Mouse (Mus musculus) splenic B cell, adult 2 months (primary cell): ENCODE data around the gene Porcn.

Experiments used
- DNase-seq: peaks from one replicate; pipeline ENCODE4 v3.0.0-alpha.2; 2011; ENCODE audit warnings: low read depth, low spot score
- H3K27me3 ChIP-seq: 2 replicates; pipeline ENCODE4 v1.6.1; 2012; ENCODE audit warnings: mild to moderate bottlenecking, low read length, moderate library complexity, mixed read lengths; ENCODE audit not compliant: control insufficient read depth, poor library complexity, insufficient read depth, severe bottlenecking
- H3K36me3 ChIP-seq: 2 replicates; pipeline ENCODE4 v1.6.1; 2012; ENCODE audit warnings: mild to moderate bottlenecking, low read length, moderate library complexity, mixed read lengths; ENCODE audit not compliant: control insufficient read depth, poor library complexity, insufficient read depth, severe bottlenecking

Porcn gene

DNA sequence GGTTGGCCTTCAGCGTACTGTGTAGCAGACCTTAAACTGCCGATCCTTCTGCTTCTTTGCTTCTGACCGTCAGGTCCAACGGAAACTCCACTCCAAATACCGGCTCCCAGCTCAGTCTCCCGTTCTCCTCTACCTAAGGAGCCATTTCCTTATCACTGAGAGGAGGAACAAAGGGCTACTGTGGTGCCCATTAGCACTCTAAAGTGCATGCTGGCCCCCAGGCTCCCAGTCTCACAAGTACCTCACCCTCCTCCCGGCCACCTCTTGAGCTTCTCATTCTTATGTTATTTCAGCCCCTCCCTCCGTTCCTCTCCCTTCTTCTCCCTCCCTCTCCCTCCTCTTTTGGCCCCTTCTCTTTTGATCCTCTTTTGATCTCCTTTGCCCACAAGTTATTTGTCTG lies 13.3 kb upstream of the Porcn start:
- DNase-seq, result no peak
- no peaks in the 10 kb centered on the region for H3K27me3 ChIP-seq
- no peaks in the 10 kb centered on the region for H3K36me3 ChIP-seq

DNA sequence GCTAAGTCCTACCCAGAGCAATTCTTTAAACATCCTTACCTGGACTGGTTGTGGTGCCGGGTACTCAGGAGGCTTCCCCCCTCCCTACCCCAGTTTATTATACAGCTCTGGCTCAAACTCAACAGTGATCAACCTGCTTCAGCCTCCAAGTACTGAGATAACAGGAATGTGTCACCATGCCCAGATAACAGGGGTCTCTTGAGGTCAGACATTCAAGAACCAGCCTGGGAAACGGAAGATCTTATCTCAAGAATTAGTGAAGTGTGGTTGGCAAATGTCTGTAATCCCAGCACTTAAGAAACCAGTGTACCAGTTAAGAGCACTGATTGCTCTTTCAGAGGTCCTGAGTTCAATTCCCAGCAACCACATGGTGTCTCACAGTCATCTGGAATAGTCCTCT lies 11.8 kb upstream of the Porcn start:
- Histone ChIP-seq H3K36me3 (no peaks in the 10 kb centered on the region), H3K27me3 (no peaks in the 10 kb centered on the region)
- no peak for DNase-seq

DNA sequence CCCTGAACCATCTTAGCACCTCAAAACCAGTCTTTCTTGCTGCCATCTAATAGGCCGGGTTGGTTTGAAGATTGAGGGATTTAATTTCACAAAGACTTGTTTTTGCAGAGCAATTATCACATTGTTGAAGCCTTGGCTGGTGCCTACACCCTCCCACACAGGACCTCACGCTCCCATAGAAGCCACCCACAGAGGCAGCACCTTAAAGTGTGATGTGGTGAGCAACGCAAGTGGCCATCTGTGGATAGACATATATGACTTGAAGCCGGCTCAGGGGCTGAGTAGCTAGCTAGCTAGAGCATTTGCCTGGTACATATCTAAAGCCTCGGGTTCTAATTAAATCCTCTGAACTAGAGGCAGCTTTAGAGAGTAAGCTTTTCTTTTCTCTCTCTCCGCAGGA lies 11.1 kb upstream of the Porcn start:
- Histone ChIP-seq H3K27me3 (no peaks in the 10 kb centered on the region), H3K36me3 (no peaks in the 10 kb centered on the region)
- DNase-seq, result no peak

DNA sequence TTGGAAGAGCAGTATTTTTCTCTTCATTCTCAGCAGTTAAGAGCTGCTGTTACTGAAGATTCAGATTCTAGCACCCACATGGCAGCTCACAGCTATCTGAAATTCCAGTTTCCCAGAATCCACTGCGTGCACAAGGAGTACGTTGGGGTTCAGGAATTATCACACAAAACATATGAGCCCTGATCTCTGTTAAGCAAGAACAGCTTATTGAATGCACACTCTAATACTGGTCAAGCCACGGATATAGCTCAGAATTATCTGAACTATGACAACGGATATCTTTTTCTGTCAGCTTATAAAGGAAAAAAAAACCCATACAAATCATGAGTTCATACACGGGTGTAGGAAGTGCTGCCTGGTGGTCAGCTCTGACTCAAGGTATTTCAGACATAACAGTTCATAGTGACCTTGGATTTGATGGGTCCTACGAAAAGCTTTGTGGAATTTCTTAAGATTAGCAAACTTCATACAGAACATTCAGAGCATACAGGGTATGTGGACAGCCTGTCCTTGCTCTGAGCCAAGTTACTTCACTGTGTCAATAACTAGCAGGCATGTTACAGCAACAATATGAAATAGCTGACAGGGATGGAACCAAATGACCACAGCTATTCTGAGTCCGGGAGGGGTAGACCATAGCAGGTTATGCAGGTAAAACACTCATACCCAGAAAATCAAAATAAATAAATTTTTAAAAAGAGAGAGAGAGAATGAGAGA lies 5.3 kb upstream of the Porcn start:
- Histone ChIP-seq H3K36me3 (no peaks in the 10 kb centered on the region), H3K27me3 (no peaks in the 10 kb centered on the region)
- no peak for DNase-seq

DNA sequence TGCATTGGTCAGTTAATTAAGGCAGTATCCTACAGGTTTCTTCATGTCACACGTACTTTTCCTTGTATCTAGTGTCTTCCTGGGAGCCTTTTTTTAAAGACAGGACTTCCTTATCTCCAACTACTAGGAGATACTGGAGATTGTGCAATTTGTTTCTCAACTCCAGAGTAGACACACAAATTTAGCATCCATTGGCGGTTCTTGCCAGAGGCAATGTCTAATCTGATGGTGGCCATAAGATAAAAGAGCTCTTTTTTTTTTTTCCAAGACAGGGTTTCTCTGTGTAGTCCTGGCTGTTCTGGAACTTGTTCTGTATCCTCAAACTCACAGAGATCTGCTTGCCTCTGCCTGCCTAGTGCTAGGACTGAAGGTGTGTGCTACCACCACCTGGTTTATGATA lies 3.4 kb upstream of the Porcn start:
- no peaks in the 10 kb centered on the region for H3K27me3 ChIP-seq

DNA sequence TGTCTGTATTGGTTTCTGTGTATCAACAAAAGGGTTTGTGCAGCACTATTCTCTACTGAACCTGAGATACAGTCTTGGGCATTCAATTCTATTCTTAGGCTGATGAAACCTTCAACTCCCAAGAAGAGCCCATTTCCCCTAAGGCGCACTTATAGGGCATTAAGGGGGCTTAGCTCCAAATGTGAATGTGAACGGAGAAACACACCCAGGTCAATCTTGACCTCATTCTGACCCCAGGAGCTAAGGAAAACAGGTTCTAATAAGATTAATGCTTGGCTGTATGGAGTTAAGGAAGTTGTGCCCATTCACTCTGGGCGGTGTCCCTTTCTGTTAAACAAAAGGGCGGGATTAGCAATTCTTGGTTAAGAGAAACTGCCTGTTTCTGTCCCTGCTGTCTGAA lies 899 bp upstream of the Porcn start:
- H3K36me3 ChIP-seq, result no peaks in the 10 kb centered on the region
- H3K27me3 ChIP-seq, result no peaks in the 10 kb centered on the region
- no peak for DNase-seq

More for the DNA sequence above, 3.4 kb upstream of the Porcn start:
- no peak for DNase-seq
- no peaks in the 10 kb centered on the region for H3K36me3 ChIP-seq

DNA sequence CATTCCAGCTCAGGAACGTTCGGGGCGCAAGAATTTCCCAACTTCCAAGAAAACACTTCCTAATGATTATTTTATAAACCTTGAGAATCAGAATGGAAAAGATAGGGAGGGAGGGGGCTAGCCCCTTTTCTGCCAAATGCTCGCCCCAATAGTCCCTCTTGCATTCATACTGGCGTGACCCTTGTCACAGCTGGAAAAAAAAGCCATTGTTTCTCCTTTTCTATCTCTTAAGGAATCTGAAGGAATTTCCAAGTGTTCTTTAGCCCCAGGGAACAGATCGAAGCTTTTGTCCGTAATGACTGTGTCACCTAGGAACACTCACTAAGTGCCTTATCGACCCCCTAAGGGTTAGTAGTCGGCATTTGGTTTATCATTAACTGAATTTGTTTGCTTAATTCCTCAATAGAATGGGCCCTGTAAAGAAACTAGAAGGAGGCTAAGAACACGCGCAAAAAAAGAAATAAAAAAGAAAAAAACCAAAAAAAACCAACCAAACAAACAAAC lies 421 bp upstream of the Porcn start:
- Histone ChIP-seq H3K36me3 (no peaks in the 10 kb centered on the region), H3K27me3 (no peaks in the 10 kb centered on the region)
- DNase-seq, result no peak

DNA sequence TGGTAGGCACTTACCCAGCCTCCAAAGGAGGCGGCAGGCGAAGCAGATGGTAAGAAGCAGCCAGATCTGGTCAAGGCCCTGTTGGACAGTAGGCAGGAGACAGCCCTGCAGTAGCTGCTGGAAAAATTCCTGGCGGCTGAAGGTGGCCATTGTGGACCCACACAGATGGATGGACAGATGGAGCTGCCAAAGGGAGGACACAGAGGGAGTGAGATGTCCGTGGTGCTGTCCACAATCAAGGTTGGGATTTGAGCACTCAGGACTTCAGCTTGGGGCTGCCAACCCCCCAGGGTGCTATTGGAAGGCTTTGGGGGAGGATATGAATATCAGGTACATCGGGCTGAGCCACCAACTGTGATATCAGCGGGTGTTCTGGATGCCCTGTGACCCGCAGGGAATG lies 774 bp downstream of the Porcn start:
- H3K27me3 ChIP-seq, result no peaks in the 10 kb centered on the region
- no peaks in the 10 kb centered on the region for H3K36me3 ChIP-seq
- no peak for DNase-seq

DNA sequence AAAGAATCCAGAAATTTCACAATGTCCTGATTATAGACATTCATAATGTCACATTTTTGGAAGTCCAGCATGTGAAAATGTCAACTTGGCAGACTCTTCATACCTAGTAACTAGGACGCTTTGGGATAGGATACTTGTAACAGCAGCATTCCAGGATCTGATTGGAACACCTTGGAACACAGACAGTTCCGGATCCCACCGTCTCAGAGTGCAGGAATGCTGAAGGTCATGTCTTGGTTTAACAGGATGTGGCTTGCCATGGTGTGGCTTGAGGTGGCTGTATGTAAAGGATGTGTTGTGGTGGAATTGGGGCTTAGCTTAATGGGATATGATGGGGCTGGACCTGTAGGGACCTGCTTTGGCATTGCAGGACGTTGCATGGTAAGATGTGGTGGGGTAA lies 1.2 kb downstream of the Porcn start:
- Histone ChIP-seq H3K27me3 (no peaks in the 10 kb centered on the region), H3K36me3 (no peaks in the 10 kb centered on the region)
- no peak for DNase-seq

DNA sequence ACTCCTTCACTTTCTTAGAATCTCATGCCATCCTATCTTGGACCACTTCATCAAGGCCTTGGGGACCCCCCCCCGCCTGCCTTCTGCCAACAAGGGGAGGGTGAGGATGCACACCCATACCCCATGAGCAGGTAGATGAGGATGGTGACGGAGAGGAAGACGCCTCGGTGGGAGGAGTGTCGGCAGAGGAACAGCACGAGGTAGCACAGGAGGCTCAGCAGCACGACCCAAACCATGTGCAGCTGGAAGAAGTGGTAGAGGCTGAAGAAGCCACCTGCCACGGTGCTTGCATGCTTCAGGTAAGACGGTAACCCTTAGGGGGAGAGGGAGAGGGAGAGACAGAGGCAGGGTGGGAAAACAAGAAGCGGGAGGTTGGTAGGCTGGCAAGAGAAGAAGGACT lies 2.2 kb downstream of the Porcn start:
- Histone ChIP-seq H3K27me3 (no peaks in the 10 kb centered on the region), H3K36me3 (no peaks in the 10 kb centered on the region)
- no peak for DNase-seq

DNA sequence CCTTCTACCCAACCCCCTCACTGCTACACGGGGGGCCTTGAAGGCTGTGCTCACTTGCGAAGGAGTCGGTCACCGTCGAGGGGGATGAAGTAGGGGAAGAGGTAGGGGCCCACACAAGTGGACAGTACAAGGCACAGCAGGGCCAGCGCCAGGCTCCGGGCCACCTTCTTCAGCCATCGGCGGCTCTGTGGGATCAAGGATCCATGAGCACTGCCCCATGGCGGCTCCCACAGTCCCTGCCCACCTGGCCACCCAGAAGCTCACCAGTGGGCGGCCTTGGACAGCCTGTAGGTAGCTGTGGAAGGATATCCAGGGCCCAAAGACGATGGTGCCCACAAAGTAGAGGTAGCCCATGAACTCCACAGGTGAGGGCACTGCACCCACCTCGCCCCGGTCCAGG lies 3.2 kb downstream of the Porcn start:
- no peak for DNase-seq
- Histone ChIP-seq H3K27me3 (no peaks in the 10 kb centered on the region), H3K36me3 (no peaks in the 10 kb centered on the region)

DNA sequence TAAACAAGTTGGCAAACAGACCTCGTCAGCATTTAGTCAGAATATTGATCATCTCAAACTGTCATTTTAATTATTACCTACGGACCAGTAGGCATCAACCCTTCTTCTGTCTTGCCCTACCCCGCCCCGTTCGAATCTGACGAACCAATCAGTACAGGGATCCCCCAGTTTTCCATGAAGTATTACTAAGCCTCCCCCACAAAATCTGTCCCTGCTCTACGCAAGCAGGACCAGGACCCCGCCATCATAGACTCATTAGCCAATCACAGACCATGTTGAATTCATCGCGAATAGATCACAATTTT lies 13.0 kb downstream of the Porcn start, which contains the start of gene Ebp:
Gene Ebp (minus strand): TSS at position 94 of the 305 bp plus-strand sequence.
- DNase-seq, result peak; percentile 54
- no peaks in the 10 kb centered on the region for H3K27me3 ChIP-seq
- no peaks in the 10 kb centered on the region for H3K36me3 ChIP-seq

DNA sequence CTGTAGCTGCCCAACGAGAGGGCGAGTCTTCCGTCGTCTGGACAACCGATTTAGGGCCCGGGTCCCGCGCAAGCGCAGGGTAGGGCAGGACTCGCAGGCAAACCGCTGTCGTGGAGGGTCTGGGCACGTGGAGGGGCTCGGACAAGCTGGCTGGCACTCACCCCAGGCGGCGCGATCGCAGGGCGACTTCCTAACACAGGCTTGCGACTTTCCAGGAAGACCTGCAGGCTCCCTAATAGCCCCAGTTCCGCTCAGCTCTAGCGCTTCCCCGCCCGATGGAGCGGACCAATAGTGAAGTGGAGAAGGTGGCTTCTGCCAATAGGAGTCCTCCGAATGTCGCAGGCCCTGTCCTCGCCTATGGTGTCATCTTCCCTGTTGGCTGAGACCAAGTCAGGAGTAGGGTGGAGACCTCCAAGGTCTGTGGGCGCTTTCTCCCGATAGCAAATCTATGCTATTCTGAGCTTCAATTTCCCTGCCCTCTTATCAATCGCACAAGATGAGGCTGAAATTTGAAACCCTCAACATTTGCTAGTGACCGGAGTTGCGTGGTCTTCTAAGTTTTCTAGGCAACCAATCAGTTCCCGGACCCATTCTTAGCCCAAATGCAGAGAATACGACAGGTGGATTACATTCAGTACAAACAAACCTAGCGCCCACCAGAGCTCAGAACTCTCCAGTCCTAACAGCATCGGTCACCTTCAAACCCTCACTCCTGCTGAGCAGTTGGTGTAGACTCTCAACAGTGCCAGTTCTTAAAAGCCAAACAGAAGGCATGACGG lies 13.5 kb downstream of the Porcn start:
- Histone ChIP-seq H3K27me3 (no peaks in the 10 kb centered on the region), H3K36me3 (no peaks in the 10 kb centered on the region)
- DNase-seq, result peak; percentile 76

DNA sequence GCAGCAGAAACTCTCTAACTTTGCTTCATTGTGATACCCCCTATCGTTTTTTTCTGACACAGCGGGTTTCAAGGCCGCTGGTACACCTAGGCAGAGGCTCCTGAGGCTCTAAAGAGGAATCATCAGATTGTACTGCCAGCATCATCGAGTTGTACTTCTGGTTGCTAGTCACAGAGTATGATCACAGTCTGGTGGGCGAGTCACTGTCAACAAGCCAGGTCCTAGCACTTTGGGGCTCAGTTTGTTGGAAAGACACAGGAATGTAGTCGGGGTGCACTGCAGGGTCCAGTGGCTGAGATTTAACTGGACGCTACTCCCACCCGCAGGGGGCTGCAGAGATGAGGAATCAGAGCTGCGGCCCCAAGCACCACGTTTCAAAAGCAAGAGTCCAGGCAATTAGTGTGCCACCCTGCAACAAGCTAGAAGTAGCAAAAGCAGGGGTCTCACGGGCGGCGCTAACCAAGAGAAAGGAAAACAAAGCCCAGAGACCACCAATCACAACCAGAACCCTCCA lies 14.1 kb downstream of the Porcn start:
- no peaks in the 10 kb centered on the region for H3K36me3 ChIP-seq
- no peak for DNase-seq
- H3K27me3 ChIP-seq, result no peaks in the 10 kb centered on the region

DNA sequence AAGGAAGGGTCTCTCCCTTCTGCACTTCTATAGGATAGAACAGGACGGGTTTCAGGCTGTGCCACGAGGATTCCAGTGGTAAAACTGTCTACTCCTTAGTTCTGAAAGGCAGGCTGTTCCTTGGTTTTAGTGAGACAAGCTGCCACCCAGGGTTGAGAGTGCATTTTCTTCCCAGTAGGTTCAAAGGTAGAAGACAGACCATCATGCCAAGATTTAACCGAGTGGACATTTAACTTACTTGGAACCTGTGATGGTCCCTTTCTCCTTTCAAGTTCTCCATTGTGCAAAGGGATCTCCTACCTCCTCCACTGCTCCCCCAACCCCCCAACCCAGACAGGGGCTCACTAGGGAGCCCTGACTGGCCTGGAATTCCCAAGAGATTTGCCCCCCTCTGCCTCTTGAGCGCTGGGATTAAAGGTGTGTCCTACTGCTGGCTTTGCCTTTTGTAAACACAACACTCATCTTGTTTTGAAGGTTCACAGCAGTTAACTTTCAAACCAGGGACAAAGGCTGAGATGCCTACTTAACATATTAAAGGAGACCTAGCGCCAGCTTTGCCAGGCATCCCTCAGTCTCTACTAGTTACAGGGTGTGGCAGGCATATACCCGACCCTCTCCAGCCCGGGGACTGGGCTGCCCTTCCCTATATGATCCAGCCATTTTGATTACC lies 23.3 kb downstream of the Porcn start:
- peaks cover 3% of the 10 kb centered on the region; the same call in 1 of the 2 replicates for H3K36me3 ChIP-seq

More for the DNA sequence above, 23.3 kb downstream of the Porcn start:
- no peaks in the 10 kb centered on the region for H3K27me3 ChIP-seq
- no peak for DNase-seq
